In genomic region chr7:19197985-19198384, GRCm38 (mm10) we compare ENCODE assay signal across 8 mouse cellular contexts. TPM values are rescaled to one million over a fixed set of nuclear protein-coding genes. Genes with fewer than 3 reads are reported as not detected.
A peak's percentile ranks its signal among the peaks of the same experiment; 100 is the strongest.
DNase-seq lines count a peak whose midpoint lies in the region; ATAC-seq and TF ChIP-seq lines count a peak whose summit lies in the region.

No protein-coding gene starts in this region.

- TF ChIP-seq POLR2A in brain, embryonic 14.5 days (IDR thresholded peaks at IDR 0.05; ENCODE audit: borderline replicate concordance, extremely low read depth, insufficient read depth, insufficient read length, poor library complexity, severe bottlenecking) = no peak
- TF ChIP-seq POLR2A in small intestine, adult 2 months (IDR thresholded peaks at IDR 0.05; ENCODE audit: low read depth, low read length) = no peak

- peaks cover 4% of the 10 kb centered on the region; the same call in 1 of the 2 replicates for H3K9me3 ChIP-seq in G1E (replicated peaks)
- no peaks in the 10 kb centered on the region for H3K9me3 ChIP-seq in intestine, embryonic 15.5 days

- no peak overlapping the region for H3K9ac ChIP-seq in intestine, embryonic 15.5 days

- H3K4me3 ChIP-seq in layer of hippocampus, adult 2 months = no peak overlapping the region
- no peak overlapping the region for H3K4me3 ChIP-seq in G1E (ENCODE audit: low read depth, low read length)
- no peak overlapping the region for H3K4me3 ChIP-seq in small intestine, adult 2 months (ENCODE audit: low read depth, low read length)
- H3K4me3 ChIP-seq in intestine, embryonic 15.5 days (replicated peaks) = no peak overlapping the region

- peak; percentile 76 for TF ChIP-seq CTCF in layer of hippocampus, adult 2 months (conservative IDR thresholded peaks at IDR 0.05)
- TF ChIP-seq CTCF in G1E (IDR thresholded peaks at IDR 0.05; ENCODE audit: low read depth, low read length) = peak; percentile 64
- peak; percentile 48; the same call in 1 of the 2 replicates for TF ChIP-seq CTCF in brain, embryonic 14.5 days (IDR thresholded peaks at IDR 0.05; ENCODE audit: borderline replicate concordance, extremely low read depth, insufficient read depth, insufficient read length)
- peak; percentile 71; the same call in 1 of the 2 replicates for TF ChIP-seq CTCF in small intestine, adult 2 months (IDR thresholded peaks at IDR 0.05; ENCODE audit: extremely low read depth, insufficient read length, insufficient replicate concordance, low read depth, low read length)

- H3K27me3 ChIP-seq in G1E (ENCODE audit: insufficient read depth, low read length) = no peaks in the 10 kb centered on the region
- H3K27me3 ChIP-seq in small intestine, adult 2 months (ENCODE audit: control insufficient read depth, insufficient read depth, low read length) = no peaks in the 10 kb centered on the region
- H3K27me3 ChIP-seq in intestine, embryonic 15.5 days (replicated peaks) = no peaks in the 10 kb centered on the region

- no peak overlapping the region for H3K27ac ChIP-seq in layer of hippocampus, adult 2 months
- no peak overlapping the region for H3K27ac ChIP-seq in small intestine, adult 2 months (ENCODE audit: insufficient read depth, low read depth, low read length)
- H3K27ac ChIP-seq in intestine, embryonic 15.5 days = no peak overlapping the region

- ATAC-seq in G1E (ENCODE audit: extremely low read depth, insufficient number of reproducible peaks, low FRiP score, poor library complexity, severe bottlenecking) = no peak
- no peak for ATAC-seq in intestine, embryonic 15.5 days

- DNase-seq in layer of hippocampus, adult 2 months (ENCODE audit: low spot score in 2 of 2) = no peak
- no peak for DNase-seq in layer of hippocampus, adult 8-10 months (ENCODE audit: low spot score in 2 of 2)
- DNase-seq in G1E (ENCODE audit: low spot score) = no peak
- DNase-seq in brain, embryonic 14.5 days (ENCODE audit: low read depth) = no peak
- DNase-seq in frontal cortex, postnatal 36 days (ENCODE audit: low spot score in 2 of 2) = no peak
- DNase-seq in heart, postnatal 25 days (ENCODE audit: low spot score) = no peak

- peaks cover 76% of the 10 kb centered on the region for H3K36me3 ChIP-seq in G1E (replicated peaks)
- H3K36me3 ChIP-seq in small intestine, adult 2 months (ENCODE audit: control insufficient read depth, insufficient read depth, low read length) = peaks cover 5% of the 10 kb centered on the region; the same call in 1 of the 2 replicates
- H3K36me3 ChIP-seq in intestine, embryonic 15.5 days = peaks cover 13% of the 10 kb centered on the region; the same call in 1 of the 2 replicates

- H3K4me2 ChIP-seq in intestine, embryonic 15.5 days (replicated peaks) = no peak overlapping the region

- H3K4me1 ChIP-seq in G1E (ENCODE audit: insufficient read depth, low read depth, low read length) = peaks cover 12% of the 10 kb centered on the region; the same call in 1 of the 2 replicates
- peaks cover 7% of the 10 kb centered on the region for H3K4me1 ChIP-seq in small intestine, adult 2 months (ENCODE audit: control insufficient read depth, insufficient read depth, insufficient read length, low read length)
- no peaks in the 10 kb centered on the region for H3K4me1 ChIP-seq in intestine, embryonic 15.5 days (replicated peaks)

- intact Hi-C loops in heart, postnatal 25 days (cut with DNase I) = no loop called here

- WGBS in small intestine, adult 2 months = 51% methylated on average over 2 of the region's 2 CpGs
- WGBS in intestine, embryonic 15.5 days = 39% methylated on average over 2 of the region's 2 CpGs

RNA-seq across cellular contexts. Expression of gene Gpr4, which starts 14.4 kb away (rescaled TPM):
- 1 to 10 TPM; 1.6 to 2.5 TPM for total RNA-seq in layer of hippocampus, adult 2 months (2021)
- total RNA-seq in layer of hippocampus, adult 8-10 months (2022) = 1 to 10 TPM; 1.3 to 2.7 (median 1.8) TPM
- 0.30 TPM in 1 of 2 replicates, not detected in the other for total RNA-seq in G1E (2014; fragmentation: Nextera tagmentation)
- total RNA-seq in G1E (2017) = 0.11 and 0.12 TPM in 2 replicates
- 0.06 and 0.16 TPM in 2 replicates for polyA plus RNA-seq in G1E (2012)
- 4.7 and 5.3 TPM in 2 replicates for polyA plus RNA-seq in brain, embryonic 14.5 days (2012; rRNA removed)
- 3.8 and 4.4 TPM in 2 replicates for polyA plus RNA-seq in small intestine, adult 2 months (2012; rRNA removed)
- 1.4 and 1.5 TPM in 2 replicates for polyA plus RNA-seq in intestine, embryonic 15.5 days (2015; fragmentation: Nextera tagmentation; extraction: Ambion mirVana)
- 1 to 10 TPM; 8.6 to 9.4 TPM for total RNA-seq in heart, postnatal 25 days (2021)

RNA-seq across cellular contexts. Expression of gene Eml2, which starts 21.8 kb away (rescaled TPM):
- total RNA-seq in layer of hippocampus, adult 2 months (2021) = 100 to 1,000 TPM; 159 to 162 TPM
- 100 to 1,000 TPM; 156 to 198 (median 171) TPM for total RNA-seq in layer of hippocampus, adult 8-10 months (2022)
- total RNA-seq in G1E (2014; fragmentation: Nextera tagmentation) (13.6 and 19.0 TPM in 2 replicates), G1E (2017) (14.3 and 15.1 TPM in 2 replicates)
- polyA plus RNA-seq in G1E (2012) = 25.4 and 27.2 TPM in 2 replicates
- 42.4 and 48.3 TPM in 2 replicates for polyA plus RNA-seq in brain, embryonic 14.5 days (2012; rRNA removed)
- polyA plus RNA-seq in small intestine, adult 2 months (2012; rRNA removed) = 15.8 and 17.2 TPM in 2 replicates
- polyA plus RNA-seq in intestine, embryonic 15.5 days (2015; fragmentation: Nextera tagmentation; extraction: Ambion mirVana) = 6.5 and 7.3 TPM in 2 replicates
- total RNA-seq in heart, postnatal 25 days (2021) = 10 to 100 TPM; 37.1 to 37.8 TPM

RNA-seq across cellular contexts. Expression of gene Opa3, which starts 30.1 kb away (rescaled TPM):
- 10 to 100 TPM; 37.4 to 38.7 TPM for total RNA-seq in layer of hippocampus, adult 2 months (2021)
- total RNA-seq in layer of hippocampus, adult 8-10 months (2022) = 10 to 100 TPM; 33.8 to 45.7 (median 40.7) TPM
- 13.8 and 14.2 TPM in 2 replicates for total RNA-seq in G1E (2014; fragmentation: Nextera tagmentation)
- total RNA-seq in G1E (2017) = 14.8 and 15.2 TPM in 2 replicates
- polyA plus RNA-seq in G1E (2012) = 7.7 and 8.4 TPM in 2 replicates
- 31.1 and 33.3 TPM in 2 replicates for polyA plus RNA-seq in brain, embryonic 14.5 days (2012; rRNA removed)
- 17.1 and 34.6 TPM in 2 replicates for polyA plus RNA-seq in small intestine, adult 2 months (2012; rRNA removed)
- 36.8 and 39.4 TPM in 2 replicates for polyA plus RNA-seq in intestine, embryonic 15.5 days (2015; fragmentation: Nextera tagmentation; extraction: Ambion mirVana)
- 10 to 100 TPM; 57.6 to 59.3 TPM for total RNA-seq in heart, postnatal 25 days (2021)

RNA-seq across cellular contexts. Expression of gene Gipr, which starts 32.1 kb away (rescaled TPM):
- total RNA-seq in layer of hippocampus, adult 2 months (2021) = 1 to 10 TPM in 1 of 2 experiments, under 1 TPM in 1; 0.87 to 1.2 TPM
- total RNA-seq in layer of hippocampus, adult 8-10 months (2022) = 1 to 10 TPM; 1.0 to 1.5 (median 1.2) TPM
- total RNA-seq in G1E (2014; fragmentation: Nextera tagmentation) (7.0 and 10.7 TPM in 2 replicates), G1E (2017) (6.5 and 6.8 TPM in 2 replicates)
- 7.1 and 7.7 TPM in 2 replicates for polyA plus RNA-seq in G1E (2012)
- 9.6 and 24.5 TPM in 2 replicates for polyA plus RNA-seq in brain, embryonic 14.5 days (2012; rRNA removed)
- 0.53 and 0.62 TPM in 2 replicates for polyA plus RNA-seq in small intestine, adult 2 months (2012; rRNA removed)
- polyA plus RNA-seq in intestine, embryonic 15.5 days (2015; fragmentation: Nextera tagmentation; extraction: Ambion mirVana) = 2.5 and 2.8 TPM in 2 replicates
- under 1 TPM; 0.21 to 0.22 TPM for total RNA-seq in heart, postnatal 25 days (2021)

RNA-seq across cellular contexts. Expression of gene Snrpd2, which starts 48.5 kb away (rescaled TPM):
- total RNA-seq in layer of hippocampus, adult 2 months (2021) = 10 to 100 TPM; 76.0 to 80.5 TPM
- total RNA-seq in layer of hippocampus, adult 8-10 months (2022) = 10 to 100 TPM; 75.6 to 82.3 (median 78.2) TPM
- 19.5 and 25.5 TPM in 2 replicates for total RNA-seq in G1E (2014; fragmentation: Nextera tagmentation)
- total RNA-seq in G1E (2017) = 75.1 and 92.3 TPM in 2 replicates
- 73.1 and 75.0 TPM in 2 replicates for polyA plus RNA-seq in G1E (2012)
- 95.5 and 107 TPM in 2 replicates for polyA plus RNA-seq in brain, embryonic 14.5 days (2012; rRNA removed)
- polyA plus RNA-seq in small intestine, adult 2 months (2012; rRNA removed) = 13.2 and 25.8 TPM in 2 replicates
- 138 TPM in 2 replicates for polyA plus RNA-seq in intestine, embryonic 15.5 days (2015; fragmentation: Nextera tagmentation; extraction: Ambion mirVana)
- total RNA-seq in heart, postnatal 25 days (2021) = 10 to 100 TPM; 67.8 to 71.0 TPM

Comparison
In these comparisons a context has a peak if more than half of its experiments do, and no peak if none do; other contexts are left out.
1. RNA of gene Eml2, which starts 21.8 kb away (total RNA-seq): 156 to 198 TPM in layer of hippocampus, adult 8-10 months and 159 to 162 TPM in layer of hippocampus, adult 2 months; 37.1 to 37.8 TPM in heart, postnatal 25 days and 13.6 to 19.0 TPM in G1E; every median in the first group is over 4 times any median in the second.
2. Peak in every context shown above with its lines, with median percentiles within 50 percentile points of each other: CTCF ChIP-seq.